Mouse (Mus musculus) MEL (cell line): Measurements from ENCODE around the gene Ppia. TPM values are rescaled to one million over a fixed set of nuclear protein-coding genes. Genes with fewer than 3 reads are reported as not detected.

Source experiments
- DNase-seq: peaks from one replicate; pipeline ENCODE4 v3.0.0; 2011; ENCODE audit warnings: low read depth, low spot score
- H3K27ac ChIP-seq: 2 replicates; pipeline ENCODE4 v1.5.1; 2012; ENCODE audit warnings: low read depth, mild to moderate bottlenecking, control low read depth, low read length, moderate library complexity; ENCODE audit not compliant: control insufficient read depth
- H3K27me3 ChIP-seq, 2 experiments: fragments of 150-350 bp in 1 of 2; sonication (generic) in 1 of 2; 2 replicates each; pipeline ENCODE4 v1.6.1; 2012; ENCODE audit warnings: low read length in 2 of 2, mild to moderate bottlenecking in 2 of 2, improper control_type of control experiment in 1 of 2, moderate library complexity in 1 of 2; ENCODE audit not compliant: insufficient read depth in 2 of 2, control insufficient read depth in 1 of 2
- H3K36me3 ChIP-seq, 2 experiments: 2 replicates each; pipeline ENCODE4 v1.6.1; 2012 to 2014; ENCODE audit warnings: low read length in 2 of 2, improper control_type of control experiment in 1 of 2, inconsistent platforms in 1 of 2, mild to moderate bottlenecking in 1 of 2; ENCODE audit not compliant: insufficient read depth in 2 of 2, control insufficient read depth in 1 of 2
- H3K4me1 ChIP-seq, 2 experiments: fragments of 150-350 bp in 1 of 2; sonication (generic) in 1 of 2; 2 replicates each; pipeline ENCODE4 v1.6.1; 2012; ENCODE audit warnings: low read length in 2 of 2, improper control_type of control experiment in 1 of 2, mild to moderate bottlenecking in 1 of 2; ENCODE audit not compliant: insufficient read depth in 2 of 2, control insufficient read depth in 1 of 2
- H3K4me3 ChIP-seq, 2 experiments: fragments of 150-350 bp in 1 of 2; sonication (generic) in 1 of 2; 2 replicates each; pipeline ENCODE4 v1.5.1; 2012; ENCODE audit warnings: low read depth in 2 of 2, low read length in 2 of 2, mild to moderate bottlenecking in 2 of 2, moderate library complexity in 2 of 2, control low read depth in 1 of 2, improper control_type of control experiment in 1 of 2; ENCODE audit not compliant: control insufficient read depth in 1 of 2, insufficient read depth in 1 of 2
- H3K79me2 ChIP-seq: 2 replicates; pipeline ENCODE4 v1.6.1; 2012; ENCODE audit warnings: mild to moderate bottlenecking, low read length, moderate library complexity; ENCODE audit not compliant: control insufficient read depth, poor library complexity, insufficient read depth
- H3K9ac ChIP-seq: 2 replicates; pipeline ENCODE4 v1.6.1; 2012; ENCODE audit warnings: low read depth, mild to moderate bottlenecking, control low read depth, low read length, moderate library complexity; ENCODE audit not compliant: control insufficient read depth, poor library complexity, severe bottlenecking
- H3K9me3 ChIP-seq: fragments of 150-350 bp; sonication (generic); replicated peaks from 2 replicates; pipeline ENCODE4 v1.6.1; 2012; ENCODE audit warnings: mild to moderate bottlenecking, low read length, improper control_type of control experiment, moderate library complexity; ENCODE audit not compliant: insufficient read depth
- BHLHE40 ChIP-seq: IDR thresholded peaks from 2 replicates; pipeline ENCODE4 v1.6.1; 2012; ENCODE audit warnings: low read depth, mild to moderate bottlenecking, inconsistent platforms, low read length, improper control_type of control experiment, borderline replicate concordance
- CHD1 ChIP-seq: IDR thresholded peaks from 2 replicates; pipeline ENCODE4 v1.6.1; 2012; ENCODE audit warnings: low read depth, mild to moderate bottlenecking, inconsistent platforms, low read length, improper control_type of control experiment
- CHD2 ChIP-seq: IDR thresholded peaks from 2 replicates; pipeline ENCODE4 v1.6.1; 2011; ENCODE audit warnings: low read length, improper control_type of control experiment
- CTCF ChIP-seq, 3 experiments: IDR thresholded peaks in 2 of 3; conservative IDR thresholded peaks in 1 of 3; 2 replicates each; pipeline ENCODE4 v1.5.1; 2011 to 2012; ENCODE audit warnings: low read length in 3 of 3, low read depth in 2 of 3, mild to moderate bottlenecking in 2 of 3, improper control_type of control experiment in 1 of 3, inconsistent platforms in 1 of 3, mixed read lengths in 1 of 3, moderate library complexity in 1 of 3; ENCODE audit not compliant: control insufficient read depth in 1 of 3, insufficient read depth in 1 of 3, poor library complexity in 1 of 3, severe bottlenecking in 1 of 3
- E2F4 ChIP-seq: IDR thresholded peaks from 2 replicates; pipeline ENCODE4 v1.6.1; 2011; ENCODE audit warnings: low read depth, low read length, improper control_type of control experiment, borderline replicate concordance
- ELF1 ChIP-seq: IDR thresholded peaks from 2 replicates; pipeline ENCODE4 v1.6.1; 2014; ENCODE audit warnings: low read depth, mild to moderate bottlenecking, inconsistent platforms, low read length, improper control_type of control experiment, moderate library complexity
- EP300 ChIP-seq, 2 experiments: IDR thresholded peaks; 2 replicates each; pipeline ENCODE4 v1.6.1; 2011; ENCODE audit warnings: improper control_type of control experiment in 2 of 2, low read length in 2 of 2, low read depth in 1 of 2, mild to moderate bottlenecking in 1 of 2
- ETS1 ChIP-seq: IDR thresholded peaks from 2 replicates; pipeline ENCODE4 v1.6.1; 2012; ENCODE audit warnings: low read depth, mild to moderate bottlenecking, inconsistent platforms, low read length, improper control_type of control experiment, moderate library complexity
- GABPA ChIP-seq: IDR thresholded peaks from 2 replicates; pipeline ENCODE4 v1.6.1; 2012; ENCODE audit warnings: low read depth, mild to moderate bottlenecking, inconsistent platforms, low read length, improper control_type of control experiment, moderate library complexity
- GATA1 ChIP-seq: IDR thresholded peaks from 2 replicates; pipeline ENCODE4 v1.6.1; 2011; ENCODE audit warnings: low read depth, low read length, improper control_type of control experiment
- HCFC1 ChIP-seq: IDR thresholded peaks from 2 replicates; pipeline ENCODE4 v1.6.1; 2012; ENCODE audit warnings: low read depth, mild to moderate bottlenecking, inconsistent platforms, low read length, improper control_type of control experiment, moderate library complexity
- KAT2A ChIP-seq: conservative IDR thresholded peaks from 2 replicates; pipeline ENCODE4 v1.6.1; 2012; ENCODE audit warnings: low read depth, low read length, improper control_type of control experiment, inconsistent platforms
- MEF2A ChIP-seq: IDR thresholded peaks from 2 replicates; pipeline ENCODE4 v1.6.1; 2014; ENCODE audit warnings: low read depth, mild to moderate bottlenecking, inconsistent platforms, low read length, improper control_type of control experiment; ENCODE audit not compliant: poor library complexity, insufficient replicate concordance, severe bottlenecking; ENCODE audit errors: extremely low read depth
- MXI1 ChIP-seq: IDR thresholded peaks from 2 replicates; pipeline ENCODE4 v1.6.1; 2011; ENCODE audit warnings: mild to moderate bottlenecking, low read depth, low read length, improper control_type of control experiment
- MYB ChIP-seq: IDR thresholded peaks from 2 replicates; pipeline ENCODE4 v1.6.1; 2011; ENCODE audit warnings: mild to moderate bottlenecking, low read depth, low read length, improper control_type of control experiment
- NELFE ChIP-seq: IDR thresholded peaks from 2 replicates; pipeline ENCODE4 v1.6.1; 2011; ENCODE audit warnings: low read depth, low read length, improper control_type of control experiment
- NRF1 ChIP-seq: IDR thresholded peaks from 2 replicates; pipeline ENCODE4 v1.6.1; 2014; ENCODE audit warnings: low read depth, mild to moderate bottlenecking, inconsistent platforms, low read length, improper control_type of control experiment, moderate library complexity; ENCODE audit not compliant: poor library complexity, insufficient read depth, severe bottlenecking
- POLR2A ChIP-seq, 2 experiments: IDR thresholded peaks; 2 replicates each; pipeline ENCODE4 v1.6.1; 2011 to 2012; ENCODE audit warnings: low read length in 2 of 2, mild to moderate bottlenecking in 2 of 2, control low read depth in 1 of 2, improper control_type of control experiment in 1 of 2, low read depth in 1 of 2, moderate library complexity in 1 of 2; ENCODE audit not compliant: control insufficient read depth in 1 of 2, insufficient read depth in 1 of 2, poor library complexity in 1 of 2
- RCOR1 ChIP-seq: IDR thresholded peaks from 2 replicates; pipeline ENCODE4 v1.6.1; 2012; ENCODE audit warnings: low read depth, mild to moderate bottlenecking, inconsistent platforms, low read length, improper control_type of control experiment
- SIN3A ChIP-seq: IDR thresholded peaks from 2 replicates; pipeline ENCODE4 v1.6.1; 2012; ENCODE audit warnings: low read length, improper control_type of control experiment, inconsistent platforms
- SMC3 ChIP-seq: IDR thresholded peaks from 2 replicates; pipeline ENCODE4 v1.6.1; 2011; ENCODE audit warnings: low read depth, low read length, improper control_type of control experiment
- TBP ChIP-seq: IDR thresholded peaks from 2 replicates; pipeline ENCODE4 v1.8.0; 2011; ENCODE audit warnings: low read depth, low read length, improper control_type of control experiment
- TCF12 ChIP-seq: IDR thresholded peaks from 2 replicates; pipeline ENCODE4 v1.6.1; 2014; ENCODE audit warnings: low read depth, mild to moderate bottlenecking, inconsistent platforms, low read length, improper control_type of control experiment, moderate library complexity
- UBTF ChIP-seq: IDR thresholded peaks from 2 replicates; pipeline ENCODE4 v1.6.1; 2012; ENCODE audit warnings: low read depth, mild to moderate bottlenecking, inconsistent platforms, low read length, improper control_type of control experiment, moderate library complexity, borderline replicate concordance; ENCODE audit not compliant: insufficient read depth
- USF1 ChIP-seq: IDR thresholded peaks from 2 replicates; pipeline ENCODE4 v1.6.1; 2014; ENCODE audit warnings: low read depth, mild to moderate bottlenecking, inconsistent platforms, low read length, improper control_type of control experiment, moderate library complexity
- ZC3H11A ChIP-seq: IDR thresholded peaks from 2 replicates; pipeline ENCODE4 v1.6.1; 2012; ENCODE audit warnings: low read depth, mild to moderate bottlenecking, inconsistent platforms, low read length, improper control_type of control experiment
- ZKSCAN1 ChIP-seq: IDR thresholded peaks from 2 replicates; pipeline ENCODE4 v1.6.1; 2012; ENCODE audit warnings: low read depth, mild to moderate bottlenecking, inconsistent platforms, low read length, improper control_type of control experiment, moderate library complexity
- ZMIZ1 ChIP-seq: IDR thresholded peaks from 2 replicates; pipeline ENCODE4 v1.6.1; 2012; ENCODE audit warnings: low read depth, mild to moderate bottlenecking, inconsistent platforms, low read length, improper control_type of control experiment, moderate library complexity
- ZNF384 ChIP-seq: IDR thresholded peaks from 2 replicates; pipeline ENCODE4 v1.6.1; 2012; ENCODE audit warnings: low read depth, mild to moderate bottlenecking, inconsistent platforms, low read length, improper control_type of control experiment
- polyA plus RNA-seq, 2 experiments: library from polyadenylated mRNA; stranded (reverse) in 1 of 2; unstranded in 1 of 2; fragments of >175 nt in 1 of 2; fragments of >200 nt in 1 of 2; gene quantifications; 2 replicates each; pipeline versions ENCODE4 v1.2.1 to v1.2.4; 2012; ENCODE audit warnings: low replicate concordance in 2 of 2, low read depth in 1 of 2; ENCODE audit not compliant: insufficient read length in 2 of 2, insufficient read depth in 1 of 2, missing spikeins in 1 of 2
- total RNA-seq: library from RNA; depleted of rRNA; stranded (reverse); fragments of 300-350 nt; gene quantifications from 2 replicates; pipeline ENCODE4 v1.2.3, GENCODE M21; 2012

Ppia gene
- total and polyA plus RNA-seq, 3 experiments, result 3,662 to 7,288 TPM; not detected in 1

DNA sequence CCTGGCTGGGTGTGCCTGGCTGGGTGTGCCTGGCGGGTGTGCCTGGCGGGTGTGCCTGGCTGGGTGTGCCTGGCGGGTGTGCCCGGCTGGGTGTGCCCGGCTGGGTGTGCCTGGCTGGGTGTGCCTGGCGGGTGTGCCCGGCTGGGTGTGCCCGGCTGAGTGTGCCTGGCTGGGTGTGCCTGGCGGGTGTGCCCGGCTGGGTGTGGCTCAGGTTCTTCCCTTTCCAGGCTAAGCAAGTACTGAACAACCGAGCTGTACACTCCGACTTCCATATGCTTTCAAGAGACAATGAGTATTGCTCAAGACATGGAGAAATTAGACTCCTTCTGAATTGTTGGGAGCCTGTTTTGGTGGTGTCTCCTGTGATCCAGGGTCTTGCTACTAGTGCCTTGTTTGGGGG is 2.0 kb upstream of the Ppia start:
- H3K4me3 ChIP-seq, result no peak overlapping the region
- peaks cover 4 to 7% of the 10 kb centered on the region in 2 experiments; a peak in 3 of 4 replicates for H3K4me1 ChIP-seq
- peak; percentile 67; the same call in 1 of the 2 replicates for TF ChIP-seq ZMIZ1
- TF ChIP-seq HCFC1, result no peak
- no peaks in the 10 kb centered on the region for H3K27me3 ChIP-seq
- peaks cover 29% of the 10 kb centered on the region for H3K79me2 ChIP-seq
- H3K36me3 ChIP-seq, result peaks cover 12 to 20% of the 10 kb centered on the region in 2 experiments
- H3K9ac ChIP-seq, result no peak overlapping the region
- no peaks in the 10 kb centered on the region for H3K9me3 ChIP-seq
- peak; percentile 56 for DNase-seq
- peak overlapping the region; percentile 83 for H3K27ac ChIP-seq

DNA sequence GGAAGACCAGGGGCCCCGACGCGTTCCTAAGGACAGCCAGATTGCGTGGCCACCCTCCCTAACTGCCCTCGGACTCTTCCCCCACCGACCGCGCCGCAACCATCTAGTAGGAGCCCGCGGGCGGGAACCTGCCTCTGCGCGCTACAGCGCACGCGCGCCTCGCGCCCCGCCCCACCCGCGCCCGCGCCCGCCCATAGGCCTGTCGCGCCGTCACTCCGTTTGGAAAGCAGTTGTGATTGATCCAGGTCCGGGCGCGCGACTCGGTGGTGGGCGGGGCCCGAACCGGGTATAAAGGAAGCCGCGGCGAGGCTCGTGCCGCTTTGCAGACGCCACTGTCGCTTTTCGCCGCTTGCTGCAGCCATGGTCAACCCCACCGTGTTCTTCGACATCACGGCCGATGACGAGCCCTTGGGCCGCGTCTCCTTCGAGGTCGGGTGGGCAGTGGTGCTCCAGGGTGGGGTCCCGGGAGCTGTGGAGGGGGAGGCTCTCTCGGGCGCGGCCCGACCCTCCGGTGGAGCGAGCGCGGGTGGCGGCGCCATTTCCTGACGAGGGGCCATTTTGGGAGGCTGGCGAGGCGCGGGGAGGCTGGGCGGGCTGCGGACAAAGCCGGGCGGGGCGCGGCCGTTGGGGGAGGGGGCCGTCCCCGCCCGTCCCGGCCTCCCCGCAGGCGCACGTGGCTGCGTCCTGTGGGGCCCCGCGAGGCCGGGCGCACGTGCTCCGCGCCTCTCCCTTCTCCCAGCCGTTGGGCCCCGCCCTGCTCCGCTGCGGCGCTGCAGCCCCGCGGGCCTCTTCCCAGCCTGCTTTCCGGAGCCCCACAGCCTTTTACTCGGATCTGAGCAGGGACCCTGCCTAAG is 535 bp downstream of the Ppia start:
- Histone ChIP-seq H3K36me3 (peaks cover 25 to 32% of the 10 kb centered on the region in 2 experiments), H3K9ac (peak overlapping the region; percentile 99), H3K79me2 (peaks cover 33% of the 10 kb centered on the region), H3K27me3 (no peaks in the 10 kb centered on the region), H3K27ac (peak overlapping the region; percentile 97), H3K4me3 (peak overlapping the region; percentile 80 to 93), H3K4me1 (peaks cover 9 to 13% of the 10 kb centered on the region in 2 experiments), H3K9me3 (no peaks in the 10 kb centered on the region)
- DNase-seq, result peak; percentile 97
- TF ChIP-seq POLR2A (IDR thresholded peaks at IDR 0.05; ENCODE audit: control insufficient read depth in 1 of 2, insufficient read depth in 1 of 2, low read depth in 1 of 2, low read length in 2 of 2, poor library complexity in 1 of 2) (peak; percentile 97 to 98), ZC3H11A (0 out of 2 replicates have a peak, but pooled peaks have one; percentile 19), CTCF (IDR thresholded peaks at IDR 0.05 in 2 of 3, conservative IDR thresholded peaks at IDR 0.05 in 1 of 3; ENCODE audit: control insufficient read depth in 1 of 3, insufficient read depth in 1 of 3, low read depth in 2 of 3, low read length in 3 of 3, poor library complexity in 1 of 3, severe bottlenecking in 1 of 3) (no peak), ZNF384 (no peak), SMC3 (no peak), NELFE (peak; percentile 99), UBTF (peak; percentile 17; the same call in 1 of the 2 replicates), ELF1 (0 out of 2 replicates have a peak, but pooled peaks have one; percentile 37), BHLHE40 (peak; percentile 93), MEF2A (no peak), EP300 (IDR thresholded peaks at IDR 0.05; ENCODE audit: low read depth in 1 of 2, low read length in 2 of 2) (peak in 1 of 2 experiments; percentile 17; a peak in 1 of 4 replicates), KAT2A (no peak; the same call in 1 of the 2 replicates), TCF12 (peak; percentile 51), SIN3A (peak; percentile 77), TBP (peak; percentile 97), RCOR1 (no peak), CHD1 (no peak; the same call in none of the 2 replicates), ETS1 (peak; percentile 60), MXI1 (peak; percentile 98), MYB (no peak), USF1 (peak; percentile 73), NRF1 (peak; percentile 88), HCFC1 (peak; percentile 41), ZKSCAN1 (no peak), GABPA (no peak), E2F4 (no peak; the same call in 1 of the 2 replicates), CHD2 (no peak), GATA1 (no peak)
